ENCODE assay signal across 8 mouse cellular contexts in the genomic region with DNA sequence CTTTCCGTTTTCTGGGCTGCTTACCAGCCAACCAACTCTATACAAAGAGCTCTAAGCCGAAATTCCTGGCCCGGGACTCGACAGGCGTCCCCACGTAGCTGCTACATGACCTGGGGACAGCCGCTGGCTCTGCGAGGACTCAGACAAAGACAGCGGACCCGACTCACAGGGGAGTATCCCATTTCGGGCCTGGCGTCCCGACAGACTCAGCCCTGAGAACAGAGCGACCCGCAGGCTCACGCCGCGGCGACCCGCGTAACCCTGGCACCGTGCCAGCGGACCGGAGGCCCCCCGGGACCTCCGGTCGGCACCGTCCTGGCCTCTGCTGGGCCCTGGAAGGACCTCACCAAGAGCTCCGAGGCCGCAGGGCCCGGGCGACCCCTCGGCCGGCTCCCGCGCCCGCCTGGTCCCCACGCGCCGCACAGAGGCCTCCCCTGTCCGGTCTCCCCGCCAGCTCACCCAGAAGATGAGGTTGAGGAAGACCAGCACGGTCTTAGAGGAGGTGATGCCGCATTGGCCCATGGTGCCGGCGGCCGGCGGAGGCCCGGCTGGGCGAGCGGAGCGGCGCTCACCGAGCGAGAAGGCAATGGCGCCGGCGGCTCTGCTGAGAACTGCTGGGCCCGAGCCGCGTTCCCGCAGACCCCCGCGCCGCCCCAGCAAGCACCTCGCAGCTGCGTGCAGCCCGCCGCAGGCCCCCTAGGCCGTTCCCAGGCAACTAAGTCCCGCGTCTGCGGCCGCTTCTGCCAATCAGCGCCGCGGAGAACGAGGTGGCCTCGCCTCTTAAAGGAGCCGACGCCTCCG. TPM values are rescaled to one million over a fixed set of nuclear protein-coding genes. Genes with fewer than 3 reads are reported as not detected.
DNase-seq lines count a peak whose midpoint lies in the region; ATAC-seq and TF ChIP-seq lines count a peak whose summit lies in the region.

No protein-coding gene starts in this region.

- peaks cover 15% of the 10 kb centered on the region for H3K4me1 ChIP-seq in E14TG2a.4 (replicated peaks; ENCODE audit: low read depth, low read length)
- peaks cover 33% of the 10 kb centered on the region for H3K4me1 ChIP-seq in forebrain, embryonic 13.5 days
- no peaks in the 10 kb centered on the region; the same call in 1 of the 2 replicates for H3K4me1 ChIP-seq in liver, embryonic 16.5 days (ENCODE audit: control insufficient read depth, low read depth, low read length)
- H3K4me1 ChIP-seq in neural tube, embryonic 13.5 days (replicated peaks): peaks cover 40% of the 10 kb centered on the region

- intact Hi-C loops in heart, postnatal 10 days (cut with DNase I): no loop called here

- peak overlapping the region; percentile 99 for H3K9ac ChIP-seq in forebrain, embryonic 13.5 days
- peak overlapping the region; percentile 78 for H3K9ac ChIP-seq in liver, embryonic 16.5 days (ENCODE audit: low read depth, low read length)
- H3K9ac ChIP-seq in neural tube, embryonic 13.5 days: peak overlapping the region; percentile 98

- H3K4me3 ChIP-seq in E14TG2a.4 (replicated peaks; ENCODE audit: low read length): peak overlapping the region; percentile 97
- H3K4me3 ChIP-seq in forebrain, embryonic 13.5 days: peak overlapping the region; percentile 97
- H3K4me3 ChIP-seq in liver, embryonic 16.5 days (ENCODE audit: low read depth, low read length): peak overlapping the region; percentile 78
- H3K4me3 ChIP-seq in neural tube, embryonic 13.5 days: peak overlapping the region; percentile 98

- H3K27me3 ChIP-seq in E14TG2a.4 (ENCODE audit: insufficient read depth, low read length): peaks cover 18% of the 10 kb centered on the region
- no peaks in the 10 kb centered on the region for H3K27me3 ChIP-seq in forebrain, embryonic 13.5 days
- no peaks in the 10 kb centered on the region; the same call in 1 of the 2 replicates for H3K27me3 ChIP-seq in liver, embryonic 16.5 days (ENCODE audit: control insufficient read depth, insufficient read depth, low read depth, low read length)
- H3K27me3 ChIP-seq in neural tube, embryonic 13.5 days: no peaks in the 10 kb centered on the region

- peak; percentile 99 for ATAC-seq in forebrain, embryonic 13.5 days
- ATAC-seq in liver, embryonic 16.5 days (ENCODE audit: low read depth): peak; percentile 92
- peak; percentile 99 for ATAC-seq in neural tube, embryonic 13.5 days (ENCODE audit: low read depth)

- peak overlapping the region; percentile 98 for H3K27ac ChIP-seq in forebrain, embryonic 13.5 days
- H3K27ac ChIP-seq in liver, embryonic 16.5 days (ENCODE audit: low read length): peak overlapping the region; percentile 9; the same call in 1 of the 2 replicates
- peak overlapping the region; percentile 99 for H3K27ac ChIP-seq in neural tube, embryonic 13.5 days (replicated peaks)

- WGBS in forebrain, embryonic 13.5 days: under 1% methylated on average over 81 of the region's 82 CpGs
- WGBS in liver, embryonic 16.5 days (ENCODE audit: insufficient replicate concordance): under 1% methylated on average over 82 of the region's 82 CpGs
- WGBS in neural tube, embryonic 13.5 days: under 1% methylated on average over 67 of the region's 82 CpGs

- no peak for TF ChIP-seq CTCF in E14TG2a.4 (conservative IDR thresholded peaks at IDR 0.05; ENCODE audit: low read length)

- H3K36me3 ChIP-seq in E14TG2a.4 (ENCODE audit: insufficient read depth, low read length): no peaks in the 10 kb centered on the region
- no peaks in the 10 kb centered on the region for H3K36me3 ChIP-seq in forebrain, embryonic 13.5 days (ENCODE audit: poor library complexity, severe bottlenecking)
- no peaks in the 10 kb centered on the region for H3K36me3 ChIP-seq in liver, embryonic 16.5 days (ENCODE audit: control insufficient read depth, insufficient read depth)
- H3K36me3 ChIP-seq in neural tube, embryonic 13.5 days: no peaks in the 10 kb centered on the region

- DNase-seq in c-Kit-positive CD71-positive TER-119-positive erythroid progenitor cells, embryonic 14.5 days (ENCODE audit: low spot score): peak; percentile 69
- DNase-seq in heart, postnatal 10 days: peak; percentile 93 to 95
- DNase-seq in kidney, postnatal 4 days: peak; percentile 92 to 95
- DNase-seq in telencephalon, adult 2 months (ENCODE audit: low read depth, low spot score): peak; percentile 89

- no peaks in the 10 kb centered on the region for H3K9me3 ChIP-seq in E14TG2a.4 (ENCODE audit: low read length)
- H3K9me3 ChIP-seq in forebrain, embryonic 13.5 days (replicated peaks): no peaks in the 10 kb centered on the region
- H3K9me3 ChIP-seq in liver, embryonic 16.5 days (replicated peaks; ENCODE audit: control insufficient read depth, low read length): no peaks in the 10 kb centered on the region
- no peaks in the 10 kb centered on the region for H3K9me3 ChIP-seq in neural tube, embryonic 13.5 days

- H3K4me2 ChIP-seq in forebrain, embryonic 13.5 days: peak overlapping the region; percentile 70
- peak overlapping the region; percentile 88 for H3K4me2 ChIP-seq in liver, embryonic 16.5 days (ENCODE audit: low read depth, low read length)
- H3K4me2 ChIP-seq in neural tube, embryonic 13.5 days: peak overlapping the region; percentile 78

RNA-seq across cellular contexts. Expression of a gene that starts 4.7 kb away (rescaled TPM):
- 500 and 563 TPM in 2 replicates for polyA plus RNA-seq in forebrain, embryonic 13.5 days (2015; fragmentation: Nextera tagmentation; extraction: Ambion mirVana)
- 100 to 1,000 TPM; 229 to 232 TPM for total RNA-seq in heart, postnatal 10 days (2021)
- polyA plus RNA-seq in liver, embryonic 16.5 days (2015; fragmentation: Nextera tagmentation; extraction: Ambion mirVana): 21.7 and 27.5 TPM in 2 replicates
- polyA plus RNA-seq in neural tube, embryonic 13.5 days (2015; fragmentation: Nextera tagmentation; extraction: Ambion mirVana): 602 and 606 TPM in 2 replicates

Comparison
In these comparisons a context has a peak if more than half of its experiments do, and no peak if none do; other contexts are left out.
1. Peak in every context shown above with its lines: DNase-seq, ATAC-seq, H3K4me3 ChIP-seq and H3K27ac ChIP-seq.
2. H3K27ac ChIP-seq: peak in every context shown above with its lines; median percentile 99 in neural tube, embryonic 13.5 days; 98 in forebrain, embryonic 13.5 days; 9 in liver, embryonic 16.5 days.
3. RNA of a gene that starts 4.7 kb away (polyA plus RNA-seq): 602 to 606 TPM in neural tube, embryonic 13.5 days and 500 to 563 TPM in forebrain, embryonic 13.5 days; 21.7 to 27.5 TPM in liver, embryonic 16.5 days; every median in the first group is over 10 times any median in the second.